Mouse (Mus musculus): ENCODE measurements at regions not wholly inside any gene's neighbourhood (a gene's known extent, or its start where the extent isn't known, plus 50 kb on each side); places are given as distances from the start of the nearest gene placed in this dataset.

DNA sequence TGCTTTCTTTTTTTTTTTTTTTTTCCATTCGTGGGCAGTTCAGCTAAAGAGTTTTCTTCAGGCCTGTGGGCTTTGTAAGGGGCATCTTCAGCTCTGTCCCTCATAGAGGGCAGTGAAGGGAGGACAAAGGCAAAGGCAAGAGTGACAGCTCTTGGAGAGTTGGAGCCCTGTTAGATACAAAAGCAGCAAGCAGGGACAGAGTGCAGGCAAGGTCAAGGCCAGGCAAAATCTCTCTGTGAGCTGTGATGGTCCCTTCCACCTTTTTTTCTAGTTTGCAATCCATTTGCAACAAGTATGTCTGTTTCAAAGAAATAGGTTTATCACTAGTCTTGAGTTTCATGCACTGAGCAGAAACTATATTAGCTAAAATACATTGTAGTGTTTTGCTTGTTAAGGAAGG is 86.2 kb upstream of the P2ry1 start:
- DNase-seq (ENCODE audit: low read depth, low spot score) = no peak

DNA sequence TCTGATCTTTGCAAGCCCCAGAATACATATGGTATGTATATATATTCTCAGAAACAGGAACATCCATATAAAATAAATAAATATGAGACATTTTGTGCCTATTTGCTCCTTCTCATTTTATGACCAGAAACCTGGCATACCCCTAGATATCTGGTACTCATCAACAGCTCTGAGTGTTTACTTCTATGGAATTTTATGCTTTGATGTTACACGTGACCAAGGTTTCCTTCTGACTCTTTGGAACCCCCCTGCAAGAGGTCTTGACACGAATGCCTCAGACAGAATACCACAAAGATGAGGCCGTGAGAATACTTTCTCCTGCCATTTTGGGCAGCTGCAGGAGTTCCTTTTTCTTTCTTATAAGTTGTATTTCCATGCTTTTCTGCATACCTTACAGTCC is 85.3 kb upstream of the P2ry1 start:
- no peak for DNase-seq (ENCODE audit: low read depth, low spot score)

GRCm38 (mm10) chr3:60926024-60926547 is 76.5 kb upstream of the P2ry1 start:
- no peak for DNase-seq (ENCODE audit: low read depth, low spot score)

- peak; percentile 51 for DNase-seq (ENCODE audit: low read depth, low spot score)
Observed at GRCm38 (mm10) chr3:60928910-60929309, 73.7 kb upstream of the P2ry1 start.

DNA sequence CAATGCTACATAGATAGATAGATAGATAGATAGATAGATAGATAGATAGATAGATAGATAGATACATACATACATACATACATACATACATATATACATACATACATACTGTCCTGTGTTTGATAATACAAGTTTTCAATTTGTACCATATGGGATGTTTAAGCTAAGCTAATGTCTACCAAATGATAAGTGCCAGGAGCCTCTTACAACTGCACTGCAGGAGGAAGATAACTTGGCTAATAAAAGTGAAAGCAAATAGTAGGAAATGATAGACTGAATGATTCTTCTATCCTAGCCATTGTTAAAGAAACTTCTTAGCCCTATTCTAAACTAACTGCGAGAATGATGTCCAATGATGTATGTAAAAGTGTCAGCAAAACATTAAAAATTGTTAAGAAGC is 68.1 kb upstream of the P2ry1 start:
- DNase-seq (ENCODE audit: low read depth, low spot score) = no peak

GRCm38 (mm10) chr3:60941451-60941850 is 61.1 kb upstream of the P2ry1 start:
- no peak for DNase-seq (ENCODE audit: low read depth, low spot score)

- no peak for DNase-seq (ENCODE audit: low read depth, low spot score)
Observed at GRCm38 (mm10) chr3:60948897-60949296, 53.7 kb upstream of the P2ry1 start.
